Mouse (Mus musculus) right cerebral cortex, postnatal 4 days (tissue): ENCODE measurements around the gene Ankrd28.

Experiments used
- DNase-seq: peaks from one replicate; pipeline ENCODE4 v3.0.0-alpha.2; 2022

Gene Ankrd28

DNA sequence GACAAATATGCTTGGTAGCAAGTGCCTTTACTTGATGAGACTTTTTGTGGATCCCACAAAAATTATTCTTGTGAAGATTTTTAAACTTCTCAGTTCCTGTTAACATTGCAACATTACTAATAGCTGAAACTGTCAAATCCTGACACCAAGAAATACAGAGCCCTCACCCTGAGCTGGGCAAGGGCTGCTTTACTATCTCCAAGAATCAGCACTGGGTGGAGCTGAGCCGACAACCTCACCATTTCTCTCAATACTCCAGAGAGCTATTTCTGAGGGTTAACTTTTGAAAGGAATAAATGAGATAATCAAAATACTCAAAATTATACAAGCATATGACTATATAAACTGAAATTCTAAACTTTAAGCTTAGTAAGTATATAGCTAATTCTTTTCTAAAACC, 121.1 kb downstream of the Ankrd28 start:
- no peak for DNase-seq

DNA sequence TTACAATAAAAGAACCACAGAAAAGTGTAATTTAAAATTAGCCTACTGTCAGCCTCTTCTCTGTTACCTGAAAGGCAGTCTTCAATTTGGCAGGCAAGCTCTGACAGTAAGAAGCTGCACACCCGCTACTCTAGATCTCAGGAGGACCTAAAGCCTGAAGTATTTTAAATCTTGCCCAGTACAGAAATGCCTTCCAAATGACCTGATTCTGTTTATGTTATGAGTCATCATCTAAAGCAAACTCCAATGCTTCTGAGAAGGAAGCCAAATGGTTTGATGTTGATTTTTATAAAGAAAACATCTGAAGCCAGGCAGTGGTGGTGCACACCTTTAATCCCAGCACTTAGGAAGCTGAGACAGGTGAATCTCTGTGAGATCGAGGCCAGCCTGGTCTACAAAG, 130.1 kb downstream of the Ankrd28 start:
- DNase-seq, result no peak

DNA sequence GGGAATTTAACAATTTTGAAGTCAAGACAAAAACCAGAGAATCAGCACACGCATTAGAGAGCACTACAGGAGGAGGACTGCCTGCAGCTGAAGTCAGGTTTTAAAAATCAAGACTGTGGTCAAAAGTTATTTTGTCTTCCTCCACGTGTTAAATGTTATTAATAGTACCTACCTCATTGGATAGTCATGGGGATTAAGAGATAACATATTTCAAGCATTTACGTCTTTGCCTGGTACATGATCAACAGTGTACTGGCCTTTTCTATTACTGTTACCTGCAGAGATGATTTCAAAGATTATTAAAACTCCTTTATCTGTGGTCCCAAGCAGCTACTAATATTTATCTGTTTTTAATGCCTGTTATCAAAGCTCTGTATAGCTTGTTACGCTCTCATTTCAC, 132.7 kb downstream of the Ankrd28 start:
- DNase-seq, result no peak

- DNase-seq, result no peak
Observed at GRCm38 (mm10) chr14:31697346-31697745, 133.1 kb downstream of the Ankrd28 start.

- no peak for DNase-seq
Observed at GRCm38 (mm10) chr14:31696985-31697303, 133.5 kb downstream of the Ankrd28 start.

DNA sequence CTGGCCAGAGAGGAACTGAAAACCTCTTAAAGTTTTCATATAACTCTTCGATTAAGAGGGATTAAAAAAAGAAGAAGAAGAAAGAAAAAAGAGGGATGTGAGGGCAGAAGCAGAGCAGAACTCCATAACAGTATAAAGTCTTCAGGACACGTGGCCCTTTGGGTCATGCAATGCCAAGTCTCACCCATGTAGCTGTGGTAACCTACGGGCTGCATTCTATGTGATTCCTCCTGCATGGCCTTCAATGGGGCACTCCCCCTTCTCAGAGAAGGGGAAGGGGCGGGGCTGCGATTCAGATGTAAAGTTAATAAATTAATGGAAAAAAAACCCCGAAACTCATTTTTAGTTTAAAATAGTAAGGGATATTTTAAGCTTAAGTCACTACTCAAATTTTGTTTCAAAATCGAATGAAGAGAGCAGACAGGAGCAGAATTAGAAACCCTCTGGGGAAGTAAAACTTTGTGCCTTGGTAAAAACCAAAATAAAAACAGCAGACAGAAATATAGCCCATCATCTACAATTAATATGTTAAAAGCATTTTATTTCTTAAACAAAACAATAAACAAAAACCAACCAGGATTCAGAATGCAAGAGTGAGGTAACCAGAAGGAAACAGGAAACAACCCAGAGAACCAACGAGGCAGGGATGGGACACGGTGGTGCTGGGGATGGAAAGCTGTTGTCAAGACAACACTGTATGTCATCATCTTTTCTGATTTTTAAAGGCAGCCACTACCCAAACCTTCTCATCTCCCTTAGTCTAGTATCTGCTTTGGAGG, 134.1 kb downstream of the Ankrd28 start:
- no peak for DNase-seq

DNA sequence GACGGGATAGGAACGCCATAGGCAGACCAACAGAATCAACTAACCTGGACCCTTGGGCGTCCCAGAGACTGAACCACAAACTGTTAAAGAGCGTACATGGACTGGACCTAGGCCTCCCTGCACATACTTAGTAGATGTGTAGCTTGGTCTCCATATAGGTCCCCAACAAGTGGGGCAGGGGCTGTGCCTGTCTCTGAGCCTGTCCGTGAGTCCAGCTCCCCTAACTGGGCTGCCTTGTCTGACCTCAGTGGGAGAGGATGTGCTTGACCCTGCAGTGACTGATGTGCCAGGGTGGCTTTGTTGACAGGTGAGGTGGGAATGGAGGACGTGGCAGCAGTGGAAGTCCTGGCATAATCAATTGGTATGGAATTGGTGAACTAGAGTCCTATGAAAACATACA, 137.9 kb downstream of the Ankrd28 start:
- DNase-seq, result no peak

DNA sequence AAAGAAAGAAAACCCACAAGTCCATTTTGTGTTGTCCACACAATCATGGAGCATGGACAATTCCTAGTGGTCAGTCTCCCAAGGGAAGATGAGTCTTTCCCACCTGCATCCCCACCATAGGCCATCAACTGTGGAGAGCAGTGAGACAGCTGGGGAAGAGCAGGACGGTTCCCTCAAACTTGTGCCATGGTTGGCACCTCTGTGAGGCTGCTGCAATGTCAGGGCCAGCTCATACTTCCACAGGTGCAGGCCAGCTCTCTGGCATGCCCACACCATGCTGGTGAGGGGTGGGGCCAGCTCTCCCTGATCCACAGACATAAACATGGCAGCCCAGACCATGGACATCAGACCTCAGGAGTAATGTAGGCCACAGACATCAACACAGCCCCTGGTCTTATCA, 144.2 kb downstream of the Ankrd28 start:
- DNase-seq, result no peak

GRCm38 (mm10) chr14:31685680-31686079, 144.8 kb downstream of the Ankrd28 start:
- DNase-seq, result no peak

GRCm38 (mm10) chr14:31684343-31685040, 146.0 kb downstream of the Ankrd28 start:
- DNase-seq, result no peak

GRCm38 (mm10) chr14:31683610-31684009, 146.8 kb downstream of the Ankrd28 start:
- no peak for DNase-seq

DNA sequence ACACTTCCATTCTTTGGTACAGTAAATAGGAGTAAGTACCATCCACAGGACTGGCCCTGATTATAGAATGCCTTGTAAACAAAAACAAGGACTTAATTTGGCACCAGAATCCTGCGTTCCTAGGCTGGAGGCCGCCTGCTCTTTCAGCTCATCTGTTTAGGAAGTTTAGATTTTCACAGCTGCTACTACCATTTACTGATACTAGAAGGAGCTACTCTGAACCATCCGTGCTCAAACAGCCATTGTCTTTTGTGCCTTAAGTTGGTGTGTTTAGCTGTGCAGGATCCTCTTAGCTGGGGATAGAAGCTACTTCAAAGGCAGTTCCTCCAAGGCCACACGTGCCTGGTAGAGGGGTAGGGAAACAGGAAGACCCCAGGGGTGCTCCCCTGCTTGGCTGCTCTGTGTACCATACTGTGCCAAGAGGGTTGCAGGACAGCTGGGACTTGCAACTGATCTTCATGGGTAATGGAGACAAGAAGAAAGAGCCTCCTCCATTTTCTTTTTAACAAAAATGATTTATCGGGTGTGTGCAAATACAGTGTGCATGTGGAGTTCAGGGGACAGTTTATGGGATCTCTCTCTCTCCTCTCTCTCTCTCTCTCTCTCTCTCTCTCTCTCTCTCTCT, 148.4 kb downstream of the Ankrd28 start:
- no peak for DNase-seq

- DNase-seq, result no peak
Observed at GRCm38 (mm10) chr14:31681291-31681690, 149.2 kb downstream of the Ankrd28 start.

GRCm38 (mm10) chr14:31680656-31681055, 149.8 kb downstream of the Ankrd28 start:
- DNase-seq, result no peak

- DNase-seq, result no peak
Observed at GRCm38 (mm10) chr14:31671635-31672320, 158.7 kb downstream of the Ankrd28 start.

DNA sequence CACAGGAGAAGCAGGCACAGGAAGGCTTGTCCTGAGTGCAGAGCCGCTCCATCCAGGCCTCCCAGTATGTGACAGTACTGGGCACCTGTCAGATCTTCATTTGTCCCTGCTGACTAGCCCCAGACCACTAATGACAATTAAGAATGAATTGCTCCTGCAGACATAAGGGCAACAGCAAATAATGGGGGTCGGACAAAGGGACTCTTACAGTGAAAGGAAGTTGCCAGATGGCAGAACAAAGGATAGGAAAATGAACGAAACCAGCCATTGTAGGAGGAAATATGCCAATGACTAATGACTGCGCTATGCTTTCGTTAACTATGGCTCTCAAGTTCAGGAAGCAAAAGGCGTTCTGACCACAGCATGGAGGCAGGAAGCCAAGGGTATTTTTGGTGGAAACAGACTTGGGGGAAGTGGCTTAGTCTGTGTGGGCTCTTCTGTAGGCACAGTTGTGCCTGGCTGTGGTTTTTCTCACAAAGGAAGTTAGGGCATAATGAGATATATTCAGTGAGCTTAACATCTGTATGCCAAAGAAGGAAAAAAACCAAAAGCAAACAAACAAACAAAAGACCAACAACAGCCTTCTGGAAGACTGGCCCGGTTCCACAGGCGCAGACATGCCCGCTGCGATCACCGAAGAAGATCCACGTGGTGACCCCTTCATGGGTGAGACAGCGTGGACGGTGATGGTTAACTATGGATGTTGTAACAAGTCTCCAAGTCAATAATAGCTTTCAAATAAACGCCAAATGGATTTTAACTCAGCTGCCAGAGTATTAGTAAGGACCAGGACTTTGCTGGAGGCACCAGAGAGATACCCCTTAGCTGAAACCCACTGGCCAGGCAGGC, 160.6 kb downstream of the Ankrd28 start:
- no peak for DNase-seq

GRCm38 (mm10) chr14:31669161-31669611, 161.3 kb downstream of the Ankrd28 start:
- DNase-seq, result no peak

DNA sequence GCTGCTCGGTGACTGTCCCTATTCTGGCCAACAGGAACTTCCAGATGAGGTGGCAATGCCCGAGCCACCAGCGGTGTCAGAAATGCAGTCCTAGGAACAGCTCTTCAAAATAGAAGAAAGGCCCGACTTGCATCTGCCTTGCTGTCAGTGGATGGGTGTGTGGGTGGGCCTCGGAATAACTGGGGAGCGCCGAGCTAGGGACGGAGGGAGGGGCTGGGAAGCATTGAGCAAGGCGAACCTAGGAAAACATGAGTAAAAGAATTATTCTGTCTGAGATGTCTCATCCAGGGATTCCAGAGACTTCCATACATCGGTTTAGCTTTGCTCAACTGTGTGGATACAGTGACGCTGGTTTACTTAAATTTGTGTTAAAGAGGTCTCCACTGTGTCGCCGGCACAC, 162.1 kb downstream of the Ankrd28 start:
- no peak for DNase-seq

DNA sequence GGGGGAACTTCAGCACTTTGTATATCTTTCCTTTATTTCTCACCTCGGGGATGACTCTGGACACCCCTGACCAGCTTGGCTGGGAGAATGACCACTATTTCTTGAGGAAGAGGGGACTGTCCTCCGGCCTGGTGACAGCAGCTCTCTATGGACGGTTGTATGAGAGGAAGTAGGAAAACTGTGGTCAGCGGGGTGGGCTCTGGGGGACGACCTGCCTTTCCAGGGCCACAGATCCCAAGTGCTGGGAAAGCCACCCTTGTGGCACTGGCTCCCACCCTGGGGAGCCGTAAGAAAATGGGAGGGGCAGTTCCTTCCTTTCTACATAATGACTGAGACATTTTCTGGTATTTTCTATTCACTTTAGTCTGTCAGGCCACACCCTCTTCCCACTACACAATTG, 162.7 kb downstream of the Ankrd28 start:
- no peak for DNase-seq

DNA sequence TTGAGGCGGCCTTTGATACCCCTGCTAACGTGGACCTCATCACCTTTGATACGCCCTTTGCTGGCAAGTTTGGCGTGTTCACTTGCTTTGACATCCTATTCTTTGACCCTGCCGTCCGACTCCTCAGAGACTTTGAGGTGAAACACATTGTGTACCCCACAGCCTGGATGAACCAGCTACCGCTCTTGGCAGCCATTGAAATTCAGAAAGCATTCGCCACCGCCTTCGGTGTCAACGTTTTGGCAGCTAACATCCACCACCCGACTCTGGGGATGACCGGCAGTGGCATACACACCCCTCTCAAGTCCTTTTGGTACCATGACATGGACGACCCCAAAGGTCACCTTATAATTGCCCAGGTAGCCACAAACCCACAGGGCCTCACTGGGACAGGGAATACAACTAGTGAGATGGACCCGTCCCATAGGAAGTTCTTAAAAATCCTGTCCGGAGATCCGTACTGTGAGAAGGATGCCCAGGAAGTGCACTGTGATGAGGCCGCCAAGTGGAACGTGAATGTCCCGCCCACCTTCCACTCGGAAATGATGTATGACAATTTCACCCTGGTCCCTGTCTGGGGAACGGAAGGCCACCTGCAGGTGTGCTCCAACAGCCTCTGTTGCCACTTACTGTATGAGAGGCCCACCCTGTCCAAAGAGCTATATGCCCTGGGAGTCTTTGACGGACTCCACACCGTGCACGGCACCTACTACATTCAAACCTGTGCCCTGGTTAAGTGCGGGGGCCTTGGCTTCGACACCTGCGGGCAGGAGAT, 163.3 kb downstream of the Ankrd28 start:
- DNase-seq, result no peak

DNA sequence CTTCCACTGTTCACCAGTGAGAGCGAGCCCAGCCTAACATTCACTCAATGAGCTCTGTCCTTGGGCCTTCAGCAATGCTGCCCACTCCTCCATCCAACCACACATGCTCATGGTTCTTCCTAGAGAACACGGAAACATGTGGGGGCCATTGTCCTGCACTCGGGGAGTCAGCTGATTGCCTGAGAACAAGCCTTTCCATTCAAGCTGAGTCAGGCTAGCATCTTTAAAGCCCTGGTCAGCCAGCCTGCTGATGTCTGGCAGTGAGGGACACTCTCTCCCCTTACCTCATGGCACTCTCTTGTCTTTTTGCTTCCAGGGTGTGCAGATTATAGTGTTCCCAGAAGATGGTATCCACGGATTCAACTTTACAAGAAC, 164.9 kb downstream of the Ankrd28 start:
- no peak for DNase-seq
